Mouse (Mus musculus) heart, postnatal 0 days (tissue): ENCODE results near the gene Pnck. TPM values are rescaled to one million over a fixed set of nuclear protein-coding genes. Genes with fewer than 3 reads are reported as not detected.

ENCODE experiments used
- ATAC-seq: fragments of 200-750 bp; cut with Nextera tagmentation; 2 replicates; pipeline ENCODE4 v1.8.0; 2017; ENCODE audit warnings: low read depth, moderate number of reproducible peaks, moderate library complexity; ENCODE audit not compliant: insufficient read depth
- DNase-seq: peaks from one replicate; pipeline ENCODE4 v3.0.0-alpha.2; 2016; ENCODE audit warnings: low spot score
- H3K27ac ChIP-seq: fragments of 300-500 bp; sonication (generic); 2 replicates; pipeline ENCODE4 v1.5.1; 2014; ENCODE audit warnings: low read depth, mild to moderate bottlenecking
- H3K27me3 ChIP-seq: fragments of 300-500 bp; sonication (generic); 2 replicates; pipeline ENCODE4 v1.6.1; 2014; ENCODE audit warnings: low read length, mixed read lengths; ENCODE audit not compliant: control insufficient read depth, insufficient read depth
- H3K36me3 ChIP-seq: fragments of 300-500 bp; sonication (generic); replicated peaks from 2 replicates; pipeline ENCODE4 v1.6.1; 2014; ENCODE audit warnings: low read length, mixed read lengths; ENCODE audit not compliant: control insufficient read depth, insufficient read depth
- H3K4me1 ChIP-seq: fragments of 300-500 bp; sonication (generic); 2 replicates; pipeline ENCODE4 v1.6.1; 2014; ENCODE audit warnings: antibody characterized with exemption; ENCODE audit not compliant: control insufficient read depth, insufficient read depth
- H3K4me2 ChIP-seq: fragments of 300-500 bp; sonication (generic); 2 replicates; pipeline ENCODE4 v1.6.1; 2014; ENCODE audit warnings: low read depth, mild to moderate bottlenecking, low read length, moderate library complexity
- H3K4me3 ChIP-seq: fragments of 300-500 bp; sonication (generic); 2 replicates; pipeline ENCODE4 v1.5.1; 2014; ENCODE audit warnings: low read depth, low read length
- H3K9ac ChIP-seq: fragments of 300-500 bp; sonication (generic); replicated peaks from 2 replicates; pipeline ENCODE4 v1.6.1; 2014; ENCODE audit warnings: low read depth, low read length, mixed read lengths
- H3K9me3 ChIP-seq: fragments of 300-500 bp; sonication (generic); replicated peaks from 2 replicates; pipeline ENCODE4 v1.6.1; 2016; ENCODE audit warnings: low read length; ENCODE audit not compliant: control insufficient read depth
- CTCF ChIP-seq: IDR thresholded peaks from 2 replicates; pipeline ENCODE4 v1.5.1; 2016; ENCODE audit warnings: antibody characterized with exemption, control low read depth, low read depth
- EP300 ChIP-seq: IDR thresholded peaks from 2 replicates; pipeline ENCODE4 v1.6.1; 2016; ENCODE audit warnings: antibody characterized with exemption, low read depth
- WGBS: fragments of 180-500 bp; shearing (Covaris S2); extraction: QIAGEN DNeasy Blood & Tissue Kit; methylation state at CpG from one replicate; pipeline ENCODE4 v1.1.7; 2014; 5-methylcytosine and 5-hydroxymethylcytosine counted together
- polyA plus RNA-seq: library from polyadenylated mRNA; unstranded; fragments of >200 nt; fragmentation: Nextera tagmentation; extraction: Ambion mirVana; gene quantifications from 2 replicates; pipeline ENCODE4 v1.2.1, GENCODE M21; 2015
- total RNA-seq: library from RNA; depleted of rRNA; stranded (reverse); fragments of >200 nt; gene quantifications from 2 replicates; pipeline ENCODE4 v1.2.3, GENCODE M21; 2014; ENCODE audit warnings: low replicate concordance

The Pnck gene
- total and polyA plus RNA-seq, 2 experiments from 2014 or later, result 9.9 to 14.8 TPM

DNA sequence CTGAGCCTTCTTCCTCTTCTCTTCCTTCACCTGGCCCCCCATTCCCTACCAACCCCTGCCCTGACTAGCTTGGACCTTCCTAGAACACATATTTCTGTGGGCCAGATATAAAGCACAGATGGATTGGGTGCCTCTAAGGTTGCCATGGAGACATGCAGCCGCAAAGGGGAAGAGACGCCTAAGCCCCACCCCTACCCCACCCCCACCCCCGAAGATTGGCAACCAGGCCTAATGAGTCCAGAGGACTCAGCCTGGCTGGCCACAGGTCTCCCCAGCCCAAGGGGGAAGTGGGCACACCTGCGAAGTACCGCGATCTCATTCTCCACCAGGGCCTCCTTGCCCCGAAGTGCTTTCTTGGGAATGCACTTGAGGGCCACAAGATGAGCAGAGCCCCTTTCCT is 1.5 kb downstream of the Pnck start:
- 50% methylated on average over 7 of the region's 7 CpGs for WGBS
- no peak for ATAC-seq
- Histone ChIP-seq H3K4me3 (no peak overlapping the region), H3K4me2 (no peak overlapping the region), H3K36me3 (no peaks in the 10 kb centered on the region), H3K4me1 (0 out of 2 replicates have a peak, but pooled peaks cover 3% of the 10 kb centered on the region), H3K27me3 (no peaks in the 10 kb centered on the region), H3K9ac (no peak overlapping the region), H3K9me3 (no peaks in the 10 kb centered on the region), H3K27ac (no peak overlapping the region)
- DNase-seq, result no peak
- TF ChIP-seq CTCF (no peak), EP300 (no peak)

DNA sequence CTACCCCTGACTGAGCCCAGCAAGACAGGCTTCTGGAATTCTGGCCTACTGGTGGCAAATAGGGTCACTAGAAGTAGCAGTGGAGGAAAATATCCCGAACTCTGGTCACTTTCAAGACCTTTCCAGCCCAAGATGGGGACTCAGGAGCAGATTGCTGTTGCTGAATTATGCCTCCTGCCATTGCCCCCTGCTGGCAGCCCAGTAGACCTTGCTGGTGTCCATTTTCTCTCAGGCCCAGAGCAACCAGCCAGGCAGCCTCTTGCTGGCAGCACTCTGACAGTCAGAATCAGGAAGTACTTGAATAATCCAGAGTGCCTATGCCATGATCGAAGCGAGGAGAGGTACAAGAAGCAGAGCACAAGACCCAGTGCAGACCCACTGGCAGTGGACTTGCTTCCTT is 4.4 kb downstream of the Pnck start:
- DNase-seq, result no peak

DNA sequence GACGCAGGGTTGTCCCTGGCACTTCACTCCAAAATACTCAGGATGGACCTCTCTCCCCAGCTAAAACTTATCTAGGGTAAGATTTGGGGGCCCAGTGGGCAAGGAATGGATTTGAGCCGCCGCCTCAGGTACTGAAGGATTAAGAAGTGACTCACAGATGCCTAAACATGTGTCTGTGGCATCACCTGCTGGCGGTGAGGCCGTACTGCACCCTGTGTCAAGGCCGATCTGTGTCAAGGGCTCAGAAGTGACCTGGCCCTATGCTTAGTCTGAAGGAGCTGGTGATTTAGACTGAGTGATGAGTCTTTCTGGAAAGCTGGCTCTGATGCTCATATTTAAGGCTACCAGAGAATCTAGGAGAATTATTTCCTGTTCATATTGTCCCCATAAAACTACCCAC is 5.7 kb downstream of the Pnck start:
- DNase-seq, result peak; percentile 51
- no peak for ATAC-seq
- TF ChIP-seq EP300 (no peak), CTCF (peak; percentile 84)

More for the DNA sequence above, 4.4 kb downstream of the Pnck start:
- no peaks in the 10 kb centered on the region for H3K36me3 ChIP-seq
- H3K27ac ChIP-seq, result no peak overlapping the region
- peak; percentile 50 for TF ChIP-seq CTCF
- TF ChIP-seq EP300, result no peak
- H3K9me3 ChIP-seq, result no peaks in the 10 kb centered on the region
- H3K9ac ChIP-seq, result no peak overlapping the region
- H3K27me3 ChIP-seq, result no peaks in the 10 kb centered on the region
- no peak overlapping the region for H3K4me3 ChIP-seq
- H3K4me2 ChIP-seq, result no peak overlapping the region
- WGBS, result 50% methylated on average over 3 of the region's 3 CpGs
- no peak for ATAC-seq
- 0 out of 2 replicates have a peak, but pooled peaks cover 3% of the 10 kb centered on the region for H3K4me1 ChIP-seq

DNA sequence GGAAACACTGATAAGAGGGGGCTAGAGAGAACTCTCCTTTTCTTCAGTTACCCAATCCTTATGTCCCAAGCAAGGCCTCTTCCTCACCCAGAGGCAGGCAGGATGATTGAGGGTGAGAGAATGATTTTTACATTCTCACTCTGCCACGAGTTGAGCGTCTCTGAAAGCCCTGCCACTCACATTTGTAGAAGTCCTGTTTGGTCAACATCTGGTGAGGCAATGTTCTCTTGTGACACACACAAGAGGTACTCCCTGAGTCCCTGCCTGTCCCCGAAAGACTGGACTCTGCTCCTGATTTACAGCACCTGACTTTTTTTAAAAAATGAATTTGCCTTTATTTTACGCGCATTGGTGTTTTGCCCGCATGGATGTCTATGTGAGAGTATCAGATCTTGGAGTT is 6.5 kb downstream of the Pnck start:
- Histone ChIP-seq H3K27me3 (no peaks in the 10 kb centered on the region), H3K36me3 (no peaks in the 10 kb centered on the region), H3K4me1 (no peaks in the 10 kb centered on the region), H3K4me2 (no peak overlapping the region), H3K27ac (no peak overlapping the region), H3K4me3 (no peak overlapping the region), H3K9me3 (no peaks in the 10 kb centered on the region), H3K9ac (no peak overlapping the region)
- no peak for TF ChIP-seq CTCF
- TF ChIP-seq EP300, result no peak
- no peak for DNase-seq
- 77% methylated on average over 6 of the region's 6 CpGs for WGBS
- no peak for ATAC-seq

More for the DNA sequence above, 5.7 kb downstream of the Pnck start:
- H3K4me3 ChIP-seq, result no peak overlapping the region
- no peaks in the 10 kb centered on the region for H3K36me3 ChIP-seq
- no peaks in the 10 kb centered on the region for H3K27me3 ChIP-seq
- 9% methylated on average over 6 of the region's 6 CpGs for whole genome bisulfite sequencing
- H3K9me3 ChIP-seq, result no peaks in the 10 kb centered on the region
- H3K27ac ChIP-seq, result no peak overlapping the region
- H3K4me1 ChIP-seq, result no peaks in the 10 kb centered on the region
- no peak overlapping the region for H3K4me2 ChIP-seq
- H3K9ac ChIP-seq, result no peak overlapping the region

DNA sequence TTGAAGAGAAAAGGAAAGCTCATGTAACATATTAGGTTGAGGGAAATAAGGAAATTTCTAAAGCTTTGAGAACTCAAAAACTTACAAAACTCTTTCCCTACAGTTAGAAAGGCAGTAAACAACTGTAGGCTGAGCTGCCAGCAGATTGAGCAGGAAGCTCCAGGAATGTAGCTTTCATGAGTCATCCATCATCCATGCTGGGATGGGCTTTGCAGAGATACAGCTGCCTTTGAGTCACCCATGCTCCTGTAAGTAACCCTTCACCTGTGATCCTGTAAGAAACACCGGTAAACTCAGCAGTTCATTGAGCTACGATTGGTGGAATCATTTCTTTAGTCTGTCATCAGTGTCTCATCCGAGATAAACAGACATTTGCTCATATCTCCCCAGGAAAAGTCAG is 9.0 kb downstream of the Pnck start:
- H3K36me3 ChIP-seq, result no peaks in the 10 kb centered on the region
- H3K9me3 ChIP-seq, result no peaks in the 10 kb centered on the region
- 53% methylated on average over 3 of the region's 3 CpGs for WGBS
- DNase-seq (no peak), ATAC-seq (no peak)
- H3K4me1 ChIP-seq, result no peaks in the 10 kb centered on the region
- no peaks in the 10 kb centered on the region for H3K27me3 ChIP-seq
- no peak overlapping the region for H3K4me2 ChIP-seq
- H3K27ac ChIP-seq, result no peak overlapping the region
- H3K4me3 ChIP-seq, result no peak overlapping the region
- TF ChIP-seq CTCF, result no peak
- no peak for TF ChIP-seq EP300
- H3K9ac ChIP-seq, result no peak overlapping the region

DNA sequence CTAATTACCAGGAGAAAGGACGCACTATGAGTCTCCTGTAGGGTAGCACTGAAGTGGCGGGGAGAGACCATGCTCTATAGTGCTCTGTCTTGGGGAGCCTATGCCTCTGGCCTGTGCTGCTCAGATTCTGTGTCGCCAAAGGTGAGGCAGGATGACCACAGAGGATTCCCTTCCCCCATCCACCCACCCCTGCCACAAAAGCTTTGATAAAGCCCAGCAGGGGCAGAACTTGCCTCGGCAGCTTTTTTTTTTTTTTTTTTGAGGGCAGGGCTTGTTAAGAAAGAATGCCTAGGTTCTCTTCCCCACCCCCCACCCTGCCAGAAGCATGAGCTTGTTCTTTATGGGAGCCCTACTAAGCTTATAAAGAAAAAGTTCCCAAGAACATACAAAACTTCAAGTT is 14.8 kb downstream of the Pnck start:
- Histone ChIP-seq H3K4me2 (no peak overlapping the region), H3K9ac (no peak overlapping the region), H3K4me3 (no peak overlapping the region), H3K27me3 (peaks cover 15% of the 10 kb centered on the region; the same call in 1 of the 2 replicates), H3K9me3 (no peaks in the 10 kb centered on the region), H3K36me3 (no peaks in the 10 kb centered on the region), H3K4me1 (no peaks in the 10 kb centered on the region), H3K27ac (no peak overlapping the region)
- TF ChIP-seq EP300, result no peak
- TF ChIP-seq CTCF, result no peak
- ATAC-seq (no peak), DNase-seq (no peak)
- 41% methylated on average over 4 of the region's 4 CpGs for WGBS
